Mouse (Mus musculus): Measurements from ENCODE around the gene Tnrc6c.

Gene Tnrc6c

DNA sequence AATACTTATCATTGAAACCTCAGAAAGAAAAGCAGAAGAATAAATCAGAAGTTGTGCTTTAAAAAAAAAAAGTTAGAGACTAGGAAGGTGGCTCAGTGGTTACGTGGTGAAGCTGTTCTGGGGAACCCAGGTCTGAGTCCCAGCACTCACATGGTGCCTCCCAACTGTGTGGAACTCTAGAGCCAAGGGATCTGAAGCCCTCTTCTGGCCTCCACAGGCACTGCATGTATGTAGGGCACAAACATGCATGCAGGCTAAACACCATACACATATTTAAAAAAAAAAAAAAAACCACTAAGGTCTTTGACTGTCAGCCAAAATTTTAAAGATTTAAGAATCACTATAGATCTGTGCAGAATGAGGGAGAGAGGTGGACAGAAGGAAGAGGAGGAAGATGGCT is 20.4 kb downstream of the Tnrc6c start:
- in situ Hi-C loops (cut with MboI, MseI) = no loop called here

DNA sequence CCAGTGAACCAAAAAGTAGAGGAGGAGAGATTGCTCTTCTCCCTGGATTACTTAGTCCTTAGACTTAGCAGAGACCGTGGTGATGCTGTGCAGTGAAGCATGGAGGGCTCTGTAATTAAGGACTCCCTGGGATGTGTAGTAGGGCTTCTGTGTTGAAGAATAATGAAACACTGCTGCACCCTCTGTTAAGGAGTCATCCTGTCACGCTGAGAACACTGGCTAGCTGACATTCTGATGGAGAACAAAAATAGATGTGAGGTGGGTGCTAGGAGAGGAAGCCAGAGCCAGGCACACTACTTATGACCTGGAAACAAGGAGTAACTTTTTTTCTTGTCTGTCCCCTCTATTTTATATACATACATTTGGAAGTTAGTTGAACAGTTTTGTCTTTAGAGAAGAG is 22.6 kb downstream of the Tnrc6c start:
- in situ Hi-C loops (cut with MboI, MseI) = no loop called here

DNA sequence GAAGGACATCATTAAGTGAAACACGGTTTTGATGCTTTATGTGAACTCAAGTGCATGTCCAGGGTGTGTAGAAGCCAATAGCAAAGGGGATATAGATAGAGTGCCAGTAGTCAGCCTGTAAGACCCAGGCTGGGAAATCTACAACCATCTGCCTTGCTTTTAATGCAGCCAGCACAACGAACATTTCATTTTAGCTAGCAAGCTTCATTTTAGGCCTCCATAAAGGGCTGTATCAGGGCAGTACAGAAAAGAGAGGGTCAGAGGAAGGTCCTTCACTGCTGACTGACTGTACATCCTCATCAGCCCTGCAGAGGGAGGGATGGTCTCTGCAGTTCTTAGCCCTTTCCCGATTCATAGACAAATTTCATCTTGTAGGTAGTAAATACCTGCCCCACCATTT is 23.0 kb downstream of the Tnrc6c start:
- in situ Hi-C loops (cut with MboI, MseI) = no loop called here

DNA sequence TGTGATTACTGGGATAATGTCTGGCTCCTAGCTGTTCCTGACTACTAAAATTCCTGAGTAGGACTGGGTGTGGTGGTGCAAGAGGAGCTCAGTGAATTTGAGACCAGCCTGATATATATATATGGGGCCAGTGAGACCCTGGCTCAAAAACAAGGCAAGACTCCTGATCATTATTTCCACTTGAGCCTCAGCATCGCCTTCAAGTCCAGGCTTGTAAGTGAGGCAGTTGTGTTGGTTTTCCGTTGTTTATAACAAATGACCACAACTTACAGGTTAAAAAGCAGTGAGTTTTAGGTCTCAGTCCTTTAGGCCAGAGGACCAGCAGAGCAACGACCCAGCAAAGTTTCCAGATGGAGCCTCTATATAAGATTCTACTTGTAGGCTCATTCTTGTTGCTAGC is 23.5 kb downstream of the Tnrc6c start:
- in situ Hi-C loops (cut with MboI, MseI) = no loop called here

DNA sequence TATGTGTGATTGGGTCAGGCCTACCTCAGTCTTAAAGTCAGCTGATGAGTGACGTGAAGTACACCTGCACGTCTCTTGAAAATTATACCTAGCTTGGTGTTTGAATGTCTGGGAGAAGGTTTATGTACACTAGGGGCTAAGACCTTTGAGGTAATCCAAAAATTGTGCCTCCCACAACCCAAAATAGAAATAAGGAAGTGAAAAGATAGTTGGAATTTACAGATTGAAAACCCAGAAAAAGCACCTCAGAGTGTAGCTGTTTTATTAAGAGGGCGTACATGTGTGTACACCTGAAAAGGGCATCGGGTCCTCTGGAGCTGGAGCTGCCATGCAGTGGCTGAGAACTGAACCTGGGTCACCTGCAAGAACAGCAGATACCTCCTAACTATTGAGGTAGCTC is 24.1 kb downstream of the Tnrc6c start:
- in situ Hi-C loops (cut with MboI, MseI) = no loop called here

DNA sequence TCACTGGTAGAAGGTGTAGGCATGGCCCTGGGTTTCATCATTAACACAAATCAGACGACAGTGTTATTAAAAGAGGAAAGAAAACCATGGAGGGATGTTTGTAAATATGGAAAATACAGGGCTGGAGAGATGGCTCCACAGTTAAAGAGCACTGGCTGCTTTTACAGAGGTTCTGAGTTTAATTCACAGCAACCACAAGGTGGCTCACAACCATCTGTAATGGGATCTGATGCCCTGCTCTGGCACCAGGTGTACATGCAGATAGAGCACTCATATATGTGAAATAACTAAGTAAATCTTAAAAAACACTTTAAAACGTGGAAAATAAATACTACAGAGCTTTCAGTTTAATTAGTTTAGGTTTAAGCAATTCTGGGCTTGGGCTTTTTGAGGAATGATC is 24.7 kb downstream of the Tnrc6c start:
- in situ Hi-C loops (cut with MboI, MseI) = no loop called here

DNA sequence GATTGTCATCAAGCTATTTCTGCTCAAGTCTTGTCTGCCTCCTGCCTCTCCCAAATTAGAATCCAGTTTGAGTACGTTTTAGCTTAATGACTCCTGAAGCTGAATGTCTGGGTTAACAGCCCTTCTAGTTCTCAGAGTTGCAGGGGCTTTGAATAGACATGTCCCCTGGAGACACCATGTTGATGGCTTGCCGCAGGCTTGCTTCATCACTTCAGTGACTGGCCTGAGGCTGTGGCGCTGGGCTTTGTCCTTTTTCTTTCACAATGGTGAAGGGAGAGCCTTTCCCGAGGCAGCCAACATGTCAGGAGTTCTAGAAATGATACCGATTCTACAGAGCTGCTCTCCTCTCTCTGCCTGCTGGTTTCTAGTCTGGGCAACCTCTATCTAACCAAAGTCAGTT is 30.6 kb downstream of the Tnrc6c start:
- in situ Hi-C loops (cut with MboI, MseI) = no loop called here

DNA sequence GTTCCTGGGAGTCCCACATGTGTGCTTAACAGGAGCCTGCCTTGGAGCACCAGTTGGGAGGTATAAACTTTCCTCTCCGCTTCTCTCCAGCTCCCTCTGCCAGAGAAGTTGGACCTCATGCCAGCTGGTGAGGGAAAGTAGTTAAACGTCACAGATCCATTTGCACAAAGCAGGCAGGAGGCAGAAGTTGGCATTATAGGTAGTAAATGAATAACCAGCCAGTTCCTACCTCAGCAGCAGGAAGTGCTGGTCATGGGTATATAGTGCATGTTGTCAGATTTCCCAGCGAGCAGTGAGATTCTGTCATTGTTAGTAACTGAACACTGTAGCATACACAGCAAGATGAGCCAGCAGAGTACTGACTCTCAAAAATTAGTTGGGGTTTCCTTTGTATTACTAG is 31.4 kb downstream of the Tnrc6c start:
- in situ Hi-C loops (cut with MboI, MseI) = no loop called here

DNA sequence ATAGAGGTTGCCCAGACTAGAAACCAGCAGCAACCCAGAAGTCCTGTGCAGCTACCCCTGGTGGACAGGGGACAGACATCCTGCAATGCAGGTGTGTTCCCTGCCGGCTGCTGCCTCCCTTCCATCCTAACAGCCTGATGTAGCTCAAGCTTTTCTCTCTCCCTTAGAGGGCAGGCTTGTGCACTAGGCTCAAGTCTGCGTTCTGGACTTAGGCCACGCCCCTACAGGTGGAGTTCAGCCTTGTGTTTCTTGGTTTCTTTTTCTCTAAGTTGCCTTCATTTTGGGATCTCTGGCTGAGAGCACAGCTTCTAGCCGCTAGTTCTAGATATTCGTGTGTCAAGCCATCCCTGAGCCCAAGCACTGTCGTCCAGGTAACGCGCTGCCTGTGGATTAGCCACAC is 31.9 kb downstream of the Tnrc6c start:
- in situ Hi-C loops (cut with MboI, MseI) = no loop called here

DNA sequence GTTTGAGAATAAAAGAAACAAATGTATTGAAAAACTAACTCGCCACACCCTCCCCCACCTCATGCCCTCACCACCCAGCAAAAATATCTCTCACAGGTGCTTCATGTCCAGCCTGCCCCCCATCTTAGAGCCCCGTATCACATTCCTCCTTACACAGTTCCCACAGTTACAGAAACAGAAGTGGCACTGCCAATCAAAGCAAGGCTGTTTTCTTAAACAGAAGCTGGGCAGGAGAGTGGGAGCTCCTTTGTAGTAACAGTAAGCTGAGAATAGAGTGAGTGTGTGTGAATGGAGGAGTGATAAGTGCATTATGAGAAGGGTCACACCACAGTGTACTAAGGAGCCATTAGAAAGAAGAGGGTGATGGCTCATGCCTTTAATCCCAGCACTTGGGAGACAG is 34.5 kb downstream of the Tnrc6c start:
- in situ Hi-C loops (cut with MboI, MseI) = no loop called here

DNA sequence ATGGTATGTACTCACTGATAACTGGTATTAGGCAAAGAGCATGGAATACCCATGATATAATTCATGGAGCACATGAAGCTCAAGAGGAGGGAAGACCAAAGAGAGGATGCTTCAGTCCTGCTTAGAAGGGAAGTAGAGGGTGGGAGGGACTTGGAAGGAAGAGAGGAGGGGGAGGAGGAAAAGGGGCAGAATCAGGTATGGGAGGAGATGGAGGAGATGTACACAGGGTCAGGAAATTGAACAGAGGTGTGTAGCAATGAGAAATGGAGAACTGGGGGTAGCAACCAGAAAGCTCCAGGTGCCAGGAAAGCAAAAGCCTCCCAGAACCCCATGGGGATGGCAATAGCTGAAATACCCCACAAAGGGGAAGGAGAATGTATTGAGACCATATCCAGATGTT is 37.2 kb downstream of the Tnrc6c start:
- in situ Hi-C loops (cut with MboI, MseI) = no loop called here

DNA sequence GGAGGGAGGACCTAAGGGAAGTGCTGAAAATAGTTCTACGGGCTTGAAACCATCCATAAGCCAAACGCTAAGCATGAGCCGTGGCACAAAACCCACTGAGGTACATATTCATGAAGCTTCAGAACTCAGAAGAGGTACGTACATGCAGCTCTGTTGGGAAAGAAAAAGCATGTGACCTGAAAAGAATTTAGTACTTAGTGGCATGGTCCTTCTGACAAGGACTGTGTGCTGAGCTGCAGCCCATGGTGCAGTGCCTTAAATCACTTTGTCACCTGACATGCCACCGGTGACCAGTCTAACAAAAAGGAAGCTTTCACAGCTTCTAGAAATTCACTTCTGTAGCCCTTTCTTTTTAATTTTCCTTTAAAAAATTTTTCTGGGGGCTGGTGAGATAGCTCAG is 40.0 kb downstream of the Tnrc6c start:
- in situ Hi-C loops (cut with MboI, MseI) = no loop called here

DNA sequence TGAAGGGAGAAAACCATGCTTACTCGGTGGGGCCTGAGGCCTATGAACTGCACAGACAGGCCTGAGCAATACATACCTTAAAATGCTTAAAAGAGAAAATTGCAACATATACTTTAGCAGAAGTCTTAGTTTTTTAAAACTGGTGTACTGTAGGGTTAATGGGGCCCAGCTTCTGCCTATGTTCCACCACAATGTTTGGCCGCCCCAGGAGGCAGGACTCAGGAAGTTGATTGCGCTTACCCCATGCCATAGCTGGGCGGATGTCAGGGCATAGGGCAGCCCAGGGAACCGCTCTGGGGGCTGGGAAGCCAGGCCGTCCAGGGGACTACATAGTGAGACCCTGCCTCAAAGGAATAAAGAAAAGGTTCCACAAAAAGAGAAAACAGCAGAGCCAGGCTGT is 42.5 kb downstream of the Tnrc6c start:
- in situ Hi-C loops (cut with MboI, MseI) = no loop called here

DNA sequence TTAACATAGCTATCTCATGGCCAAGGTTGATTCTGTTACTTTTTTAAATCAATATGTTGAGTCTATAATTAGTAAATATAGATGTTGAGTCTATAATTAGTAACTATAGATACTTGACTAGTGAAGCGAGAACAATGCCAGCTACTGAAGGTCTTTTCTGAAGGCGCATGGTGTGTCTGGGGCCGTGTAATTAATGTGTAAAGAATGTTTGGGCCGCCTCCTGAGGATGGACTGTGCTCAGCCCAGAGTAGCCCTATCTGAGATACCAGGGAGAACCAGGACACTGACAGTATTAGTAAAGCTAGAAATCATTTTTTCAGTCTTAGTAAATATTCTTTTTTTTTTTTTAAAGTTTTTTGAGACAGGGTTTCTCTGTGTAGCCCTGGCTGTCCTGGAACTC is 46.8 kb downstream of the Tnrc6c start:
- in situ Hi-C loops (cut with MboI, MseI) = no loop called here

DNA sequence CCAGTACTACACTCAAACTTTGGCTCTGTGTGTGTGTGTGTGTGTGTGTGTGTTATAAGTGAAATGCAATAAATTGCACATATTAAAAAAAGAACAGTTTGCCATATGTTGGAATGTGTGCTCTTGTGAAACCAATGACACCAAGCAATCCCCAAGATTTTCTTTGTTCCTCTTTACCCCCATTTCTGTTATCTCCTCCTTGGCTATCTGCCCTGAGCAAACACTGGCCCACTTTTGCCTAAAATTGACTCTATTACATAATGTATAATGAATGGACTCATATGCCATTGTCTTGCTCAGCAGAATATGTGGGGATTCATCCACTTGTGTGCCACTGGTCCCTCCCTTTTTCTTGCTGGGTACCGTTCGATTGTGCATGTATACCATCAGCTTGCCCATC is 52.2 kb downstream of the Tnrc6c start:
- in situ Hi-C loops (cut with MboI, MseI) = no loop called here

DNA sequence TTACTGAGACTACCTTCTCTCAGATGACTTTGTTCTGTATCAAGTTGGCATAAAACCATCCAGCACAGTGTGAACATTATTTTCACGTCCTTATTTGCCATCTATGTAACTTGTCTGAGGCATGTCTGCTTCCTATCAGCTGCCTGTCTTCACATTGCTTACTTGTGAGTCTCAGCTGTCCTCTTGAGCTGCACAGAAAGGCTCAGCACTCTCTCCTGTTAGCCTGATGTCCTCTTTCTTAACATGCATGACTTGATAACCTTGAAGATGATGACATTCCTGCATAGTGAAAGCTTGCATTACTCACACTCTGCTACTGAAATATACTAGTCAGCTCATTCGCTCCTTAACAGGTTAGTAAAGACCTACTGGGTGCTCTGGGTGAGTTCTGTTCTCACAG is 53.1 kb downstream of the Tnrc6c start:
- in situ Hi-C loops (cut with MboI, MseI) = no loop called here

DNA sequence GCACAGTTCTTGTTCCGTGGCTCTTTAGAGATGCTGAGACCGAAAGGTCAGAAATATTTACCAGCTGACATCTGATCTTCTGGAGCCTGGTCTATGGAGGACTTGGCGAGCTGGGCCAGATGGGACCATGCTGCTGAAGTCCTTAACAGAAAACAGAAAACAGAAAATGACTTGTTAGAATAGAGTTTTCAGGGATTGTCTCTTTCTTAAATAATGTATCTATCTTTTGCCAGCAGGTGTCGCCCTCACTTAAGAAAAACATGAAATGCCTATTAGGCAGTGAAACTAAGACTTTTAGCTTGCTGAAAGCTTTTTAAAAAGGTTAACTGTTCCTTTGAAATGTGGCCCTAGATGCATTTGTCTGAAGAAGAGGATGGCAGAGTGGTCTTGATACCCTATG is 55.2 kb downstream of the Tnrc6c start:
- in situ Hi-C loops (cut with MboI, MseI) = no loop called here

DNA sequence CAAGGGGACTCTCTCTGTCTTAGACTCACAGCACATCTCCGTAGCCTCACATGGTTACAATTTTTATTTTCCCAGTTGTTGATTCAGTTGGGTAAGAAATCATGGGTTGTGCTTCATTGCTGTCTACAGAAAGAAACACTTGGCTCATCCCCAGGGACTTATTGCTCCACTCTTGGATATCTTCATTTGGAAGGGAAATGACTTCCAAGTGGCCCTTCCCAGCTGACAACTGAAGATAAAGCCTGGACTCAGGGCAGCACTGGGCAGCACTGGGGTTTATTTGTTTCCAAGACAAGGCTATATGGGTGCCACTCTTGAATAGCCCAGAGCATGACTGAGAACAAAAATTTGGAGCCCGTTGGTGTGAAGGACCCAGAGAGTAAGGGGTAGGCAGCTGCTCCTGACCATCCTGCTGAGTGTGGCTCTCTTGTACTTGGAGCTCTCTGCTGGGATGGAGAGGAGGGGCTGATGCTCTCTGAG is 56.8 kb downstream of the Tnrc6c start:
- in situ Hi-C loops (cut with MboI, MseI) = no loop called here

DNA sequence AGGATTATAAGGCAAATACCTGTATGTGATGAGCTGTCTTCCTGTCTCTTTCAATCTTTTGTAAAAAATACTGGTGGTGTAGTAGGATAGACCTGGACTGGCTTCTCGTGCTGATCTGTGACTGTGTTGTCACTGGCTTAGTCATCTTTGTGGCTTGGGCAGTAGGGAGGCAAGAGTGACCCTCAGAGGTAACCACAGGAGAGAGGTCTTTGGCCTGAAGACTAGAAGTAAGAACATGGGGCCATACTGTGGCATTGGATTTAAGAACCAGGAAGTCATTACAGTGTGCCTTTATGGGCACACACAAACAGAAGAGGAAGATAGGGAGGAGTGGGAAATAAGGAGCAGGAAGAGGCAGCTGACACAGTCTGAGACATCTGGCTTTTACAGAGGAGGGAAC is 58.0 kb downstream of the Tnrc6c start:
- in situ Hi-C loops (cut with MboI, MseI) = no loop called here

DNA sequence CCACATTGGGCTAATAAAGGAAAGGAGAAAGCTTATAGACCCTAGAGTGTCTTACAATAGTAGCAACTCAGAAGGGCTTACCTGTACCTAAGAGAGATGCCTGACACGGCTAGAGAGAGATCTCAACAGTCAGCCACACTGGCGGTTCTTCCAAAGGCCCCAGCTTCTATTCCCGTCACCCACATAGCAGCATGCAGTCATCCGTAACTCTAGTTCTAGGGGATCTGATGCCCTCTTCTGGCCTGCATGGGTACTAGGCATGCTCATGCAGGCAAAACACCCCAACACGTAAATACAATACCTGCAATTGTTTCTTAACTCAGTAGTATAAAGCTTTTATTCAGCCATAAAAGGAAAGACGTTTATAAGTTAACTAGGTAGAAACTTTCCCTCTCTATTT is 59.3 kb downstream of the Tnrc6c start:
- in situ Hi-C loops (cut with MboI, MseI) = no loop called here

DNA sequence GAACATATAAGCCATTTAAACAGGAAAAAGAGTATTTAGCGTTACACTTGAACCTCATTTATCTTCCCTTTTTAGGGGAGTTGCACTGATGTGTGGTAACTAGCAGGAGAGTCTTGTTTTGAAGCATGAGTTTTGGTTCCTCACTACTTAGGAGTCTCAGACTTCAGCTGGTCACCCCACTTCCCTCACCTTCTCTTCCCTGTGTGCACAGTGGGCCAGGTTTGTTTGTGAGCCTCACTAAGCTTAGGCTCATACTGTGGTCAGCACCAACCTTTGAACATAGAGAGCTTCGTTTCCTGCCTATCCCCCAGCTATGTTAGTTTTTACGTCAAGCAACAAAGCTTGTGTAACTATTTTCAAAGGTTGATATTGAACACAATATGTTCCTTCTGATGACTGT is 64.7 kb downstream of the Tnrc6c start:
- in situ Hi-C loops (cut with MboI, MseI) = no loop called here

DNA sequence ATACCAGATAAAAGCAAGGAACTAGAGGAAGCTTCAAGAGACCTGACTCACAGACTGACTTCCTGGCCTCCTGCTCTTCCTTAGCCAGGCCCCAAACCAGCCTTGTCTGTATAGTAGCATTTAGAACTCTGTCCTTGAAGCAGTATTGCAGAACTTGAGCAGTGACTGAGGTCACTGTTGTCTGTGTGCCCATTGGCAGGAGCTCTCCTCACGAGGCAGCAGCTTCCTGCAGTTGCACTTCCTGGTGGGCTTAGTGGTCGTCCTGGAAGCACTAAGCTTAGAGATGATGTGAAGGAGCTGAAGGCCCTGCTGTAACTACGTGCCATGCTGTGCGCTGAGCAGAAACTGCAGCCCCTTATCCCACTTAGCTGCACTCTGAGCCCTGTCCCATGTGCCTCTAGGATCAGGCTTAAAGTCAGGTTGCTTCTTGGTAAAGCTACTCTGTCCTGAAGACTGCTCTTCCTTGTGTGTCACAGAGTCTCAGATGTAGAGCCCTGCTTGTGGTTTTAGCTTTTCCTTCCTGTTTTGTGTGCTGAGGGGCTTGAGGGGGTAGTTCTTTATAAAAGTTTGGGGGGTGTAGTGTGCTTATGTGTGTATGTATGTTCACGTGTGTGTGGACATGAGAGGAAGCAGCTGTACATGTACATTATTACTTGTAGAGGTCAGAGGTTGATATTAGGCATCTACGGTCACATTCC is 70.7 kb downstream of the Tnrc6c start:
- in situ Hi-C loops (cut with MboI, MseI) = loop anchor here (5.0 kb wide), 1 partner anchor 98 kb away; no protein-coding TSS in a partner anchor

DNA sequence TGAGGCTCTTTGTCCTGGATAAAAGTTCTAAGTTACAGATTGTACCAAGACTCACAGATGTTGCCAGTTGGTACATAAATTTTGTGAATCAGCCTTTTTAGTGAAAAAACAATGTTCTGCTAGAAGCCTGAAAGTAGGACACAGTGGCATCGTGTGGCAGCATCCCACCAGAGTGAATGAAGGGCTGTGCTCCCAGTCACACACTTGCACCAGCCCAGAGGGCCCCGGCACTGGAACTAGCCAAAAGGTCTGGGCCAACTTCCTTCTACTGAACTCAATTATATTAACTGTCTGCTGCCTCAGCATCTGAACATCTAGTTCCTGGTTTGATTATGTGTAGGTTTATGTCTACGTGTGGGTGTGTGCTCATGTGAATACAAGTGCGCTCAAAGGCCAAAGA is 72.9 kb downstream of the Tnrc6c start:
- in situ Hi-C loops (cut with MboI, MseI) = no loop called here

DNA sequence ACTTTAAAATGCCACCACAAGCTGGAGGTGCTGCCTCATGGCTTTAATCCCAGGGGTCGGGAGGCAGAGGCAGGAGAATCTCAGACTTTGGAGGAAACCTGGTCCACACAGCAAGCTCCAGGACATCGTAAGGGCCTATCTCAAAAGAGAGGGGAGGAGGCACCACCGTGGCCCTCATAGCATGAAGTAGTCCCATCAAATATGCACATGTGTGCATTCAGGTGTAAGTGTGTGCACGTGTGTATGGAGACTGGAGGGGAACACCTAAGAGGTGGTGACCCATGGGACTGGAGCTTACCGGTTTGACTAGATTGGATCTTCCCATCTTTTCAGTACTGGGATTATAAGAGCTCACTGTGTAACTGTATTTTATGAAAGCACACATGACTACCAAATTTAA is 74.2 kb downstream of the Tnrc6c start:
- in situ Hi-C loops (cut with MboI, MseI) = no loop called here

All from regulatory T cell (primary cell).